Mouse (Mus musculus) fibroblast of lung, adult 2 months (primary cell): Measurements from ENCODE around the gene Gm21616.
"Not testable (repeated sequence)": the region's sequence is repeated elsewhere in the genome, so short reads cannot be mapped to it uniquely, and the experiment has no call there.

Source experiments
- DNase-seq: peaks from one replicate; pipeline ENCODE4 v3.0.0-alpha.2; 2011; ENCODE audit warnings: low read depth

Gene Gm21616

GRCm38 (mm10) chrX:125435242-125435641 lies at the start of gene Gm21616:
Gene Gm21616 (plus strand): TSS chrX:125435542.
- DNase-seq, result not testable (repeated sequence)
